14 mouse cellular contexts compared by ENCODE assay signal in genomic region chr13:99047219-99047618, GRCm38 (mm10).
"Had no signal": no experiment of that assay in that cellular context is flagged by ENCODE, and none has a peak within 500 bp of the region (broad histone marks: within the 10 kb centered on the region; RNA-seq: fewer than 3 reads in every experiment).

No protein-coding gene starts in this region.

- H3K36me3 ChIP-seq: midbrain, embryonic 13.5 days; midbrain, embryonic 15.5 days; neural tube, embryonic 12.5 days; stomach, embryonic 15.5 days had no signal

- DNase-seq: lung, adult 18-20 months; lung, embryonic 14.5 days; lung, postnatal 10 days; lung, postnatal 4 days; right cerebral cortex, postnatal 14 days; thymus, adult 2 months; thymus, postnatal 25 days; thymus, postnatal 4 days had no signal

- ATAC-seq: midbrain, embryonic 13.5 days; midbrain, embryonic 15.5 days had no signal

- H3K4me3 ChIP-seq: midbrain, embryonic 13.5 days; midbrain, embryonic 15.5 days; neural tube, embryonic 12.5 days; stomach, embryonic 15.5 days had no signal

- H3K27me3 ChIP-seq: midbrain, embryonic 13.5 days; midbrain, embryonic 15.5 days; neural tube, embryonic 12.5 days; stomach, embryonic 15.5 days had no signal

- H3K9me3 ChIP-seq: midbrain, embryonic 13.5 days; midbrain, embryonic 15.5 days; neural tube, embryonic 12.5 days; stomach, embryonic 15.5 days had no signal

- H3K4me1 ChIP-seq: midbrain, embryonic 13.5 days; midbrain, embryonic 15.5 days; neural tube, embryonic 12.5 days; stomach, embryonic 15.5 days had no signal

- H3K9ac ChIP-seq: lung, embryonic 14.5 days; midbrain, embryonic 13.5 days; midbrain, embryonic 15.5 days; neural tube, embryonic 12.5 days; stomach, embryonic 15.5 days had no signal

- H3K27ac ChIP-seq: midbrain, embryonic 13.5 days; midbrain, embryonic 15.5 days; neural tube, embryonic 12.5 days; stomach, embryonic 15.5 days; stomach, postnatal 0 days had no signal

- H3K4me2 ChIP-seq: lung, embryonic 14.5 days; midbrain, embryonic 11.5 days; midbrain, embryonic 13.5 days; midbrain, embryonic 15.5 days; neural tube, embryonic 12.5 days; stomach, embryonic 15.5 days had no signal
